Mouse (Mus musculus) midbrain, embryonic 11.5 days (tissue): ENCODE results near the gene Sae1. TPM values are rescaled to one million over a fixed set of nuclear protein-coding genes. Genes with fewer than 3 reads are reported as not detected.
A peak's percentile ranks its signal among the peaks of the same experiment; 100 is the strongest.

Experiments
- ATAC-seq: fragments of 200-750 bp; cut with Nextera tagmentation; 2 replicates; pipeline ENCODE4 v1.8.0; 2017; ENCODE audit warnings: moderate TSS enrichment, moderate library complexity; ENCODE audit not compliant: low FRiP score
- DNase-seq: peaks from one replicate; pipeline ENCODE4 v3.0.0; 2015; ENCODE audit warnings: low spot score; ENCODE audit errors: missing footprints
- H3K27ac ChIP-seq: fragments of 300-500 bp; sonication (generic); 2 replicates; pipeline ENCODE4 v1.5.1; 2014; ENCODE audit warnings: low read depth, low read length
- H3K27me3 ChIP-seq: fragments of 300-500 bp; sonication (generic); 2 replicates; pipeline ENCODE4 v1.6.1; 2014; ENCODE audit warnings: mild to moderate bottlenecking, low read length, moderate library complexity, mixed read lengths; ENCODE audit not compliant: control insufficient read depth, insufficient read depth
- H3K36me3 ChIP-seq: fragments of 300-500 bp; sonication (generic); 2 replicates; pipeline ENCODE4 v1.6.1; 2014; ENCODE audit warnings: mild to moderate bottlenecking, low read length, moderate library complexity, mixed read lengths; ENCODE audit not compliant: control insufficient read depth, insufficient read depth
- H3K4me1 ChIP-seq: fragments of 300-500 bp; sonication (generic); 2 replicates; pipeline ENCODE4 v1.6.1; 2014; ENCODE audit warnings: low read length; ENCODE audit not compliant: control insufficient read depth, insufficient read depth
- H3K4me2 ChIP-seq: fragments of 300-500 bp; sonication (generic); 2 replicates; pipeline ENCODE4 v1.6.1; 2014; ENCODE audit warnings: mild to moderate bottlenecking, moderate library complexity
- H3K4me3 ChIP-seq: fragments of 300-500 bp; sonication (generic); 2 replicates; pipeline ENCODE4 v1.5.1; 2014; ENCODE audit warnings: low read depth, low read length
- H3K9ac ChIP-seq: fragments of 300-500 bp; sonication (generic); 2 replicates; pipeline ENCODE4 v1.6.1; 2014; ENCODE audit warnings: low read length
- H3K9me3 ChIP-seq: fragments of 300-500 bp; sonication (generic); 2 replicates; pipeline ENCODE4 v1.6.1; 2016; ENCODE audit warnings: low read length; ENCODE audit not compliant: control insufficient read depth
- WGBS: fragments of 180-500 bp; shearing (Covaris S2); extraction: QIAGEN DNeasy Blood & Tissue Kit; methylation state at CpG from one replicate; pipeline ENCODE4 v1.1.7; 2014; 5-methylcytosine and 5-hydroxymethylcytosine counted together
- polyA plus RNA-seq: library from polyadenylated mRNA; unstranded; fragments of >200 nt; fragmentation: Nextera tagmentation; extraction: Ambion mirVana; gene quantifications from 2 replicates; pipeline ENCODE4 v1.2.1, GENCODE M21; 2014

The Sae1 gene
- polyA plus RNA-seq, 1 experiment from 2014 or later: 382 TPM

GRCm38 (mm10) chr7:16317094-16317493 lies 70.5 kb downstream of the Sae1 start:
- Histone ChIP-seq H3K4me1 (peaks cover 16% of the 10 kb centered on the region), H3K4me2 (no peak overlapping the region), H3K27ac (no peak overlapping the region), H3K27me3 (no peaks in the 10 kb centered on the region), H3K4me3 (no peak overlapping the region), H3K36me3 (no peaks in the 10 kb centered on the region), H3K9ac (no peak overlapping the region), H3K9me3 (no peaks in the 10 kb centered on the region)
- DNase-seq (no peak), ATAC-seq (no peak)
- WGBS: 83% methylated on average over 14 of the region's 14 CpGs

- Histone ChIP-seq H3K9ac (no peak overlapping the region), H3K4me3 (no peak overlapping the region), H3K27ac (no peak overlapping the region), H3K9me3 (no peaks in the 10 kb centered on the region), H3K4me2 (no peak overlapping the region), H3K36me3 (no peaks in the 10 kb centered on the region), H3K27me3 (peaks cover 2% of the 10 kb centered on the region; the same call in 1 of the 2 replicates), H3K4me1 (peaks cover 32% of the 10 kb centered on the region)
- no peak for DNase-seq
- 74% methylated on average over 4 of the region's 4 CpGs for WGBS
- no peak for ATAC-seq
Observed at GRCm38 (mm10) chr7:16315222-16315759, 72.3 kb downstream of the Sae1 start.

GRCm38 (mm10) chr7:16314221-16314775 lies 73.3 kb downstream of the Sae1 start:
- WGBS: 8% methylated on average over 13 of the region's 13 CpGs
- Histone ChIP-seq H3K36me3 (no peaks in the 10 kb centered on the region), H3K4me2 (peak overlapping the region; percentile 98), H3K9ac (peak overlapping the region; percentile 85), H3K27me3 (peaks cover 2% of the 10 kb centered on the region; the same call in 1 of the 2 replicates), H3K9me3 (no peaks in the 10 kb centered on the region), H3K27ac (peak overlapping the region; percentile 83), H3K4me3 (peak overlapping the region; percentile 63), H3K4me1 (peaks cover 41% of the 10 kb centered on the region)
- no peak for DNase-seq
- ATAC-seq: peak; percentile 25

GRCm38 (mm10) chr7:16313481-16314220 lies 74.0 kb downstream of the Sae1 start:
- DNase-seq: peak; percentile 97
- H3K9ac ChIP-seq: peak overlapping the region; percentile 85
- WGBS: under 1% methylated on average over 57 of the region's 66 CpGs
- peak overlapping the region; percentile 98 for H3K4me2 ChIP-seq
- no peaks in the 10 kb centered on the region for H3K36me3 ChIP-seq
- peak; percentile 68 for ATAC-seq
- H3K27me3 ChIP-seq: peaks cover 2% of the 10 kb centered on the region; the same call in 1 of the 2 replicates
- H3K27ac ChIP-seq: peak overlapping the region; percentile 83
- H3K4me3 ChIP-seq: peak overlapping the region; percentile 63
- no peaks in the 10 kb centered on the region for H3K9me3 ChIP-seq
- H3K4me1 ChIP-seq: peaks cover 44% of the 10 kb centered on the region

- Histone ChIP-seq H3K27me3 (peaks cover 2% of the 10 kb centered on the region; the same call in 1 of the 2 replicates), H3K4me1 (peaks cover 44% of the 10 kb centered on the region), H3K4me3 (peak overlapping the region; percentile 63), H3K36me3 (no peaks in the 10 kb centered on the region), H3K9ac (peak overlapping the region; percentile 85), H3K9me3 (no peaks in the 10 kb centered on the region), H3K27ac (peak overlapping the region; percentile 83), H3K4me2 (peak overlapping the region; percentile 98)
- ATAC-seq: peak; percentile 43
- DNase-seq: peak; percentile 97
- 0% methylated on average over 12 of the region's 12 CpGs for WGBS
Observed at GRCm38 (mm10) chr7:16312672-16313311, 74.8 kb downstream of the Sae1 start.

- H3K9me3 ChIP-seq: no peaks in the 10 kb centered on the region
- H3K4me1 ChIP-seq: peaks cover 44% of the 10 kb centered on the region
- WGBS: 1% methylated on average over 48 of the region's 49 CpGs
- H3K9ac ChIP-seq: peak overlapping the region; percentile 85
- peak overlapping the region; percentile 63 for H3K4me3 ChIP-seq
- peak; percentile 33 for ATAC-seq
- H3K27ac ChIP-seq: peak overlapping the region; percentile 83
- H3K27me3 ChIP-seq: peaks cover 2% of the 10 kb centered on the region; the same call in 1 of the 2 replicates
- DNase-seq: peak; percentile 96
- peak overlapping the region; percentile 98 for H3K4me2 ChIP-seq
- no peaks in the 10 kb centered on the region for H3K36me3 ChIP-seq
Observed at GRCm38 (mm10) chr7:16312011-16312671, 75.5 kb downstream of the Sae1 start.

- H3K27me3 ChIP-seq: peaks cover 2% of the 10 kb centered on the region; the same call in 1 of the 2 replicates
- ATAC-seq (no peak), DNase-seq (peak; percentile 93)
- peak overlapping the region; percentile 83; the same call in 1 of the 2 replicates for H3K27ac ChIP-seq
- H3K36me3 ChIP-seq: no peaks in the 10 kb centered on the region
- H3K9ac ChIP-seq: peak overlapping the region; percentile 85
- H3K9me3 ChIP-seq: no peaks in the 10 kb centered on the region
- peak overlapping the region; percentile 98 for H3K4me2 ChIP-seq
- 0% methylated on average over 14 of the region's 14 CpGs for WGBS
- peaks cover 44% of the 10 kb centered on the region for H3K4me1 ChIP-seq
- H3K4me3 ChIP-seq: peak overlapping the region; percentile 63
Observed at GRCm38 (mm10) chr7:16311453-16312004, 76.1 kb downstream of the Sae1 start.
